Mouse (Mus musculus): Measurements from ENCODE around the gene Gpr12. TPM values are rescaled to one million over a fixed set of nuclear protein-coding genes. Genes with fewer than 3 reads are reported as not detected.
"Not testable (repeated sequence)": the region's sequence is repeated elsewhere in the genome, so short reads cannot be mapped to it uniquely, and the experiment has no call there.

The Gpr12 gene
- total RNA-seq (2021), result not detected
- long read RNA-seq, experiment 1, result 0 reads
- long read RNA-seq, experiment 2, result 0 reads

DNA sequence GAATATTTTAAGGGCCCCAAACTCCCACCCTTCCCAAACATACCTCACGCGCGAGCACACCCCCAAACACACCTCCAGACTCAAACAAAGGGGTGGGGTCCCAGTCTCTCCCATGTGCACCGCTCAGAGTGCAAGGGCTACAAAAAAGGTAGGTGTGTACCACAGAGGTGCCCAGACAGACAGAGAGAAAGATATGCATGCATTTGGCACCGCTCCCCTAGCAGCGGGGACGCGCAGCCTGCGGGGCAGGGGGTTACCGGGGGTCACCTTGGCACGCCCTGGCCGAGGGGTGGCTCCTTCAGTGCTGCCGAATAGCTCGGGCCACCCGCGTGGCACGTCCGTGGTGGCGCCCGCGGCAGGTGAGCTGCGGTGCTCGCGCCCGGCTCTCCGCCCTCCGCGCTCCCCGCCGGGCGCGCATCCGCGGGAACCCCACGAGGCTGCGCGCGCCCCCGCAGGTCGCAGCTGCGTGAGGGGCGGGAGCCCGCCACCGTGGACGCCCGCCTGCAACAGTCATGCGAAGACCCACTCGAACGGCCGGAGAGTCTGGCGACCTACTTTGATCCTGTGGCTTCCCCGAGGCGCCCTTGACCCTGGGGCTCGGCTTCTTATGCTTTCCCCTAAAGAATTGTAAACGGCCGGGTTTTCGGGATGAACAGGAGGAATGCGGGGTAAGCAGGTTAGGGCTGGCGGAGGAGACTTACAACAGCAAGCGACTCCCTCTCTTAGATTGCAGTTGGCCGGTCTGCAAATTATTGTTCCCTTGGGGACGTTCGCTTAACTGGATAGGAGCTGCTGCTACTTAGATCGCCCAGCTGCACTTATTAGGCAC is at the start of gene Gpr12:
TSS of gene Gpr12 (minus strand) at position 762 of the 829 bp plus-strand sequence.
- no peak for DNase-seq
- intact Hi-C loops (cut with DNase I), result no loop called here

DNA sequence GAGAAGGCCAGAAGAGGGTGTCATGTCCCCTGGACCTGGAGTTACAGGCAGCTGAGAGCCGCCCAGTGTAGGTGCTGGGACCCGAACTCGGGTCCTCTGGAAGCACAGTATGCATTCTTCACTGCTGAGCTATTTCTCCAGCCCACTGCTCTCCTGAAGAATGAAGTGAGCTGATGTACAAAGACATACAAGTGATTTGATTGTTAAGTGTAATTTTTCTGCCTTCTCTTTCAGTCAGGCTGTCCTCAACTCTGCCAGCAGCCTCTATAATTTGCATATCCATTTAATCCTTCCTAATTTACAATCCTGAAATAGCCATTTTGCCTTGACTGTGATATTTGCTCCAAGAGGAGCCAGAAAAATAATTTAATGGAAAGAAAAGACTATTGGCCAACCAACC is 46.6 kb upstream of the Gpr12 start:
- no peak for DNase-seq
- intact Hi-C loops (cut with DNase I), result no loop called here

DNA sequence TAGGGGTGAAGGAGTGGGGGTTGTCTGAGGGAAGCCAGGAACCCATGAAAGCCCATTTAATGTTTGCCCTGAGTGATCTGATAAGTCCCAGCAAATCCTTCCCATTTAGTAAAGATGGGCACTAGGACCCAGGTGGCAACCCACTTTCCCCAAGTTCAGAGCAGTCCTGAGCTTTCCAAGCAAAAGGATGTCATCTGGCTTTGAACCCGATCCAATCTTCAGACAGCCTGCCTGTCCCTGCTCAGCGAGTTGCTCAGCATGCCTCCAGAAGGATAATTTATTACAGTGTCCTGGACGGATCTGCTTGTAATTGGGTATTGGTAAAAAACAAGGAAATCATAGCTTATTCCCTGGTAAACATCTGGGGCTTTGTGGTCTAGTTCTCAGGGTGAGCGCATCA is 45.9 kb upstream of the Gpr12 start:
- no peak for DNase-seq
- intact Hi-C loops (cut with DNase I), result no loop called here

DNA sequence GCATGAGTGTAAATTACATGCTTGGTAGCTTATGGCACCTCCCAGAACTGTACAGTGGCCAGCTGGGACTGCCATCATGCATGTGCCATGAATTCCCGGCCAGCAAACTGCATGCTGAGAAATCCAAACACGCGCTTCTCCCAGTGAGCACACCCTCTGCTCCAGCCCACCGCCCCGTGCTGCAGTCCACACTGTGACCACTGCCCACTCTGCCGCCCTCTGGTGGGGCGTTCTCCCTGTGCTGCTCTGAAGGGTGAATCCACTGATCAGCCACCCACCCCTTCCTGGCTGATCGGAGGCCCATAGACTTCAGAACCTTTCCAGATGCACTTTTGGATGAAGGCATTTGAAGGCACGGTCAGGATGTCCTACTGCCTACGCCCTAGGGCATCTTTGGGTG is 44.6 kb upstream of the Gpr12 start:
- intact Hi-C loops (cut with DNase I), result no loop called here
- no peak for DNase-seq

DNA sequence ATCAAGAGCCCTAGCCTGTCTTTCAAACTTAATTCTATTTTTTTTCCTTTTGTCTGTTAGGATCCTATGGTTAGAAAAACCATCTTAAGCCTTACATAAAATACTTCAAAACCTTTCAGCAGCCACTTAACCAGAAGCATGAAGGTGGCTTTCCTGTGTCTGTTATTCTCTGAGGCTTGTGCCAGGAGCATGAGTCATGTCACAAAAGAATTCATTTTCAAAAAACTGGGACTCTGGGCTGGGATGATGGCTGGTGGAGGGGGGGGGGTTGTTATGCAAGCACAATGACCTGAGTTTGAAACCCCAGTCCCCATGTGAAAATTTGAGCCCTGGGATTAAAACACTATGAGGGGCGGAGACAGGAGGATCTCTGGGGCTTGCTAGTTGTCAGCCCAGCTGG is 43.8 kb upstream of the Gpr12 start:
- no peak for DNase-seq
- intact Hi-C loops (cut with DNase I), result no loop called here

DNA sequence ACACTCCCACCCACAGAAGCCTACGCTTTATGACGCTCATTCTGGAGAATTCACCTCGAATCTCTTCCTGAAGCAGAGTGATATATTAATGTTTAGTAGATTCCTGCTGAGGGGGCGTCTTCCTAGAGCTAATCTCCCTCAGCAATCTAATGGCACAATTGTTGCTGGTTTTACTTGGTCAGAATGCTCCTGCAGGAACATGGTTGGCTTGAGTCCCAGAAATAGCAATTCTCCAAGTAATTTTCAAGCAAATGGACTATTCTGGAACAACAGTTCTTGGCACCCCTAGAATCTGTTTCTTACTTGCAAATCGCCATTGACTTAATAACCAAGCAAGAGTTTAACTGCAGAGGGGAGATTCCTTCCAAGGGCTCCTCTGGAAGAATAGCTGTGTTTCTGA is 42.9 kb upstream of the Gpr12 start:
- no peak for DNase-seq
- intact Hi-C loops (cut with DNase I), result no loop called here

DNA sequence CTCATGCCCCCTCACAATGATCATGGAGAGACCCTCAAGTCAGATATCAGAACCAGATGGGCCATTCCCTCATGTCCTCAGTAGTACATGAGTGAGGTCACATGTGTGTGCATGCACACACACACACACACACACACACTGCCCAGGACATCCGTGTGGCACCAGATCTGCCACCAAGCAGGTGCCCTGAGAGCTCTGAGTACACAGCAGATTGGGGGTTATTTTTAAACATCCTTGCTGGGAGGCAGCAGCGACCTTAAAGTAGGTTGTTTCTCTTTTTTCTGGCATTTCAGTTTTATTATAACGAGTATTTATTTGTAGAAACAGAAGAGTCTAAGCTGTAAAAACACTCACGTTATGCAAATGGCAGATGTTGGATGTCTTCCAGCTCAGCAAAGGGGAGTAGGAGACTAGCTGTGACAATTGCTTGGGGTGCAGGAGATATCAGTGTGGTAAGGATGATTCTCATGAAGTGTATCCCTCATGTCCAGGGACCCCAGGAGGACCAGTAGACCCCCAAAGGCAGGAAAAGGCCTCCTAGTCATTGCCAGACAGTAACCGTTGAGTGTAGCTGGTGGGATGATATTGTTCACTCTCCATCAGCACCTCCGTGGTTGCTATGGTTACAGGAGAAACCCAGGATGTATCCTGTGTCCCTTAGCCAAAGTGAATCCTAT is 40.7 kb upstream of the Gpr12 start:
- DNase-seq, result no peak
- intact Hi-C loops (cut with DNase I), result no loop called here

DNA sequence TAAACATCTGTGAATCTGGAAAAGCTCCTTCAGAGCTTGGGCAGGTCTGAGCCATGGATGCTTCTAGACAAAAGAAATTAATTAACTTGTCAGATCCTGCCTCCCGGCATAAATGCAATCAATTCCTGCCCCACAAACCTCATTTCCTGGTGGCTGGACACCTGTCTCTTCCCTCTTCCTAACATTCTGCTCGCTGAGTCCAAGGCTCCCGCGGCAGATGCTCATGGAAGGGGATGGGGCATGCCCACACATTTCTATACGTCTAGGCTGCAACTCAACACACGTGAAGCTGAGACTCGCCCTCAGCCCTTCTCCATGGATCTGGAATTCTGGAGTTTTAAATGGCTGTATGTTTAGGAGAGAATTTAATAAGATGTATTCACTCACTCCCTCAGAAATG is 26.8 kb upstream of the Gpr12 start:
- no peak for DNase-seq
- intact Hi-C loops (cut with DNase I), result no loop called here

DNA sequence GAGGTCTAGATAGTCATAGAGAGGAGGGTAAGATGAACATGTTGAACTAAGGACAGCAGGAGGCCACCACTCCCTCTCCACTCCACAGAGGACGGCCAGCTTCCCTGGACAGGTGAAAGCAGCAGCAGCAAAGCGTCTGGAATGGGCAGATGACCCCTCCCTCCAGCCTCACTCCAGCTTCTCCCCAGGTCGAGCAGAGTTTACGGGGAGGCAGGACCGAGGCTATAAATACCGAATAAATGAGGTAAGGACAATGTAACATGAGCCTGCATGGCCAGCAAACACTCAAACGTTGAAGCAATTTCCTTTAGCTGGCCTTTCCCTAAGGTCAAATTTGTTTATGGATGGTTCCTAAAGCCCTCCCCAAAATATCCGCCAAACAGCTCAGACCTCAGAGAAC is 26.0 kb upstream of the Gpr12 start:
- intact Hi-C loops (cut with DNase I), result no loop called here
- no peak for DNase-seq

DNA sequence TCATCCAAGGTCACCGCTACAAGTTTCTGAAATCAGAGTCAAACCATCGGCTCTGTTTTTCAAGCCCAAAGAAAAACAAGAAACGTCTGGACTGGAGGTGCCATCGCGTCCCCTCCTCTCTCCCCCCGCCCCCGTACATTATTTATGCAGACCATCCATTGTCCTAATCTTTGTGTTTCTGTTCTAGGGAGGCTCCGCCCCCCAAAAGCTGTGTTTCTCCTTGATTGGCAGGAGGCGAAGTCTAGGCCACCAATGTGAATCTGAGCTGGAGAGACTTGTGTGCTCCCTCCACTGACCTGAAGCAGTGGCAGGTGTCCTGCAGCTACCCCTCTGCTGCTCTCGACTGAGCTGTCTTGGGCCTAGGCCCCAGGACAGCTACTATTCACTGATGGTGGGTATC is 24.6 kb upstream of the Gpr12 start:
- no peak for DNase-seq
- intact Hi-C loops (cut with DNase I), result no loop called here

DNA sequence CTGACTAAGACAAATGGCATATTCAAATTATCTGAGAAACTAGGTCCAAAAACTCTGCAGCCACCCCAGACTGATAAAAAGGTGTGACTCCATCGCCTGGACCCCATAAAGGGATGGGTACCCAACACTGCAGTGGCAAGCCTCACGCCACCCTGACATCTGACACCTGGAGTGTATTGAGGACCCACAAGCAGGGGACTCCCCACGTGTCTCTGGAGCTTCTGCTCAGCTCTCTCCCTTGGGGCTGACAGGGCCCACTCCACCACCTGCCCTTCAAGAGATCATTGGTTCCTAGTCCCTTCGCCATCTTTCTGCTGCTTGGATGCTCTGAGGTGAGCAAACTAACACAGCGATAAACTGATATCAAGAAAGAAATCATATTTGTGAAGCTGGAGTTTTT is 22.8 kb upstream of the Gpr12 start:
- no peak for DNase-seq
- intact Hi-C loops (cut with DNase I), result no loop called here

DNA sequence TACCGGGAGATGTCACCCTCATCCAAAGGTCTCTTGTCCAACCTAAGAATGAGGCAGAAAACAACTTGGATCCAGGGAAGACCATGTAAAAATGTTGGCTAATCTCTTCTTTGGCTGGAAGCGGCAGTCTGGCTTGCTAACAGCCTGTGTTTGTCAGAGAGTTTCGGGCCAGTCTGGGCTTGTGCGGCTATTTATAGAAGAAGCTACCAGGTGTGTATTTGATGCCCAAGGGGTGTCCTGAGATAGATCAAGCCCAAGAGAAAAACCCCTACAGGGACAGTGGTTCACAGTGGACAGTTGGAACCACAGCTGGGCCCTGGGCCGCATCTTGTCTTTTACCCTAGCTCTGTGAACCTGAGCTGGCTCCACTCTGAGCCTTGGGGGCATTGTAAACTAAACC is 21.9 kb upstream of the Gpr12 start:
- intact Hi-C loops (cut with DNase I), result no loop called here
- DNase-seq, result no peak

DNA sequence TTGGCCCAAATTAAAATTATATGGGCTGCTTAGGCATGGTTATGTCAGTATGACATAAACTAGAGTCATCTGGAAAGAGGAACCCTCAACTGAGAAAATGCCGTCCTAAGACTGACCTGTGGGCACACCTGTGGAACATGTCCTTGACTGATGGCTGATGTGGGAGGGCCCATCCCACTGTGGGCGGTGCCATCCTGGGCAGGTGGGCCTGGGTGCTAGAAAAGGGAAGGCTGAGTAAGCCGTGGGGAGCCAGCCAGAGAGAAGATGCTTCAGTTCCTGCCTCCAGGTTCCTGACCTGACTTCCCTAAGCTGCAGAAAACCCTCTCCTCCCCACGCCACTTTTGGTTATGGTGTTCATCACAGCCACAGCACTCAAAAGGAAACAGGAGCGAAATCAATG is 21.2 kb upstream of the Gpr12 start:
- no peak for DNase-seq
- intact Hi-C loops (cut with DNase I), result no loop called here

DNA sequence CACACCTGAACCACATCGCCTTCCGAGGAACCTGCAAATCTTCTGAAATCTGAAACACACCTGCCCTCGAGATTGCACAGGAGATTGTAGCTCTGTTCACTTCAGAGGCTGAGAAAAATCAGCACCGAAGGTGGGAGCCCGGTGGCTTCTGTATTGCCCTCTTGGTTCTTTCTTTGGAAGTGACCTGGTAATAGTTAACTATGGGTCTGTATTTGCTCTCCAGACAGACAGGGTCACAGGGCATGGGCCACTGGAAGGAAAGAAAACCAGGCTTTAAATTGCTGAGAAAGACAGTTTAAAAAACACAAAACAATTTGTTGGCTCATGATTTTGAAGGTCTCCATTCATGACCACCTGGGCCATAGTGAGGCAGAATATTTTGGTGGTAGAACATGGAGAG is 14.9 kb upstream of the Gpr12 start:
- intact Hi-C loops (cut with DNase I), result no loop called here
- no peak for DNase-seq

DNA sequence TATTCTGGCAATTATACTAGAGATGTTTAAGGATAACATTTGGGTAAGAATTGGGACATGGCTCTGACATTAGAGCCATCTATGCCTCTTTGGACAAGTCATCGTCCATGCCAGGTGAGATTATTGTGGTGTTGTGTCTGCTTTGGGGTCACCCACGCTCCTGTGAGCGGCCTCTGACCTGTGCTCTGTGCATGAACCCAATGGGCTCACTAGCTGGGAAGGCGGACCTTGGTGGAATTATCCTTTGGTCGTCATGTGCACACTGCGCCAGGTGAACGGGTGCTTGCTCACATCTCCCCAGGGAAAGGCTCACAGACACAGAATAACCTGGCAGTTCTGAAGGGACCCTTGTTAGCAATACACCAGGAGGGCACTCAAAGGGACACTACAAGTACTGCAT is 14.2 kb upstream of the Gpr12 start:
- DNase-seq; intact Hi-C loops (cut with DNase I): not testable (repeated sequence)

DNA sequence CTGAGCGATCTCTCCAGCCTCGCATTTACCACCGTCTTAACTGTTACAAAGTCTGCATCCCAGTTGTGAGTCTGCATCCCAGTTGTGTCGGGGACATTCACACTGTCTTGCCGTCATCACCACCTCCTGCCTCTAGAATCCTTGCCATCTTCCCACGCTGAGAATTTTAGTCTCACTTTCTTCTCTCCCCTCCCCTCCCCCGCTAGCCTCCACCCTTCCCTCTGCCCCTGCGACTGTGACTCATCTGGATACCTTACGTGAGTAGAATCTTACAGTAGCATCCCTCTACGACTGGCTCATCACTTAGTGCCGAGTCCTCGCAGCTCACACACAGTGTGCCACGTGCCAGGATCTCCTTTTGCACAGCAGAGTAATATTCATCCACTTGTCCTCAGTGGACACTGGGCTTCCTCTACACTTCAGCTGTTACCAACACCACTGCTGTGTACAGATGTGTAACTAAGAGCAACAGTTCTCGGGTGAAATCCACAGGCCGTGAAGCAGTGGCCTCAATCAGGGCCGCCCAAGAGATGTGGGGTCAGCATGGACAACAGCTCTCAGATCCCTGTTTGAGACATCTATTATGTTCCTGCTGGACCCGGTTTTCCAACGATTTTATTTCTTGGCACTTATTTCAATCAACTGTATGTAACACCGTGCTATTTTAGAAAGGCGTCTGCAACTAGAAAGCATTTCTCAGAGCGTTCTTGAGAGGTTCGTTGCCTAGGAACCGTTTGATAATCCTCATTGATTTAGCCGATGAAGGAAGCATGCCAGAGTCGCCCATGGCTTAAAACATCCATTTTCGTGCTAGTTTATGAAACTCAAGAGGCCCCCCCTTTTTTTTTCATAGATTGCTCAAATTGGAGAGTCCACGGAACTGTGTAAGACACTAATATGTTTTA is 13.4 kb upstream of the Gpr12 start:
- intact Hi-C loops (cut with DNase I), result no loop called here
- no peak for DNase-seq

DNA sequence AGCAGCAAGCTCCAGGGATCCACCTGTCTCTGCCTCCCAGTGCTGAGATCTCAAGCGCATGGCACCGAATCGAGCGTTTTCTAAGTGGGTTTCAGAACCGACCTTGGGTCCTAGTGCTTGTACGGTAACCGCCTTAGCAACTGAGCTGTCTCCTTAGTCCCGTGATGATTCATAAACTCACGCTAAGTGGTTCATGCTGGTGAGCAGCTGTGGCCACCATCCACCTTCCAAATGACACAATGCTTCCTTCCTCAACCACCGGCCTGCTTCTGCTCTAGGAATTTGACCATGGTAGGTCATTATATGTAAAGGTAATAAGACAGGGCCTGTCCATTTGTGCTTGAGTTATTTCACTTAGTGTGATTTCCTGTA is 12.4 kb upstream of the Gpr12 start:
- DNase-seq, result no peak
- intact Hi-C loops (cut with DNase I), result no loop called here

DNA sequence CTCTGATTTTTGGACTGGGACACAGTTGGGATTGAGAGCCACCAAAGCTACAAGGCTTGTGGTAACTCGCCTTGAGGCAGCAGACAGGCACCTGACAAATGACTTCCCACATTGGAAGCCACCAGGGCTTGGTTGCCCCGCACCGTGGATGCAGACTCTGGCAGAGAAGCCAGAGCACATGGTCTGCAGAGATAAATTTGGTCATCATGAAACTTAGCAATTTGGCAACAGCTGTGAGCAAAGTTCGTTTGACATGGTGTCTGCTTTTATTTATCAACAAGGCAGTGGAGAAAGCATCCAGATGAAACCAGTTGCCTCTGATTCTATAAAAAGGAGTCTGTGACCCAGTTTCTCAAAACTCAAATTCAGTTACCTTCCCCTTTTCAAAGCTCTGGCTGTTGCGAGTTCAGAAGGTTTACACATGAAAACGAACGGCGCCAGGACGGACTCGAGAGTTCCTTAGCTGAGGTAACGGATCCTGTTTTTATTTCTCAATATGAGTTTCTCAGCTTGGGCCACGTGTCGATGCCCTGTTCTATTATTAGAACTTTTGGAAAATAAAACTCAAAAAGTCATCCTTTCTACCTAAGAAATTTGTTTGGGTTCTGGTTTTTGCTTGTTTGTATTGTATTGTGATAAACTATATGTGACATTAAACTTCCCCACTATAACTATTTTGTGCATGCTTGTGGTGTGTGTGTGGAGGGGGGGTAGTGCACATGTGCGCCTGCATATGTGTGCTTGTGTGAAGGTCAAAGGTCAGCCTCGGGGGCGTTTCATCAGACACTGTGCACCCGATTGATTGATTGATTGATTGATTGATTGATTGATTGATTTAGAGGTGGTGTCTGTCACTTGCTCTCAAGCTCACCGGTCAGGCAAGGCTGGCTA is 11.8 kb upstream of the Gpr12 start:
- intact Hi-C loops (cut with DNase I), result no loop called here
- DNase-seq, result no peak

DNA sequence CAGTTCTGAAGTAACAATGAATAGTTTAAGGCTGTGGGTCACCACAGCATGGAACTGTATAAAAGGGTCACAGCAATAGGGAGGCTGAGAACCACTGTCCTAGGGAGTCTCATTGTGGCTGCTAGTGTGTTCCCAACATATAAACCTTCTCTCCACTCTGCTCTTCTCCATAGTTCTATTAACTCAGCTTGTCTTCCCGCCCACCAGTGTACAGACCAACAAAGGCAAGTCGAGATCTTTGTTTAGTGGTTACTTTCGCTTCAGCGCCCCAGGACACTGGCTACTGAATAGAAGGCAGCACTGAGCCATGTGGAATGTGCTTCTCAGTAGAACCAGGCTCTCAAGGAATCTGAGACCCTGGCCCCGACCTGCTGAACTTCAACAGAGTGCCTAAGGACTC is 7.5 kb upstream of the Gpr12 start:
- intact Hi-C loops (cut with DNase I), result no loop called here
- no peak for DNase-seq

DNA sequence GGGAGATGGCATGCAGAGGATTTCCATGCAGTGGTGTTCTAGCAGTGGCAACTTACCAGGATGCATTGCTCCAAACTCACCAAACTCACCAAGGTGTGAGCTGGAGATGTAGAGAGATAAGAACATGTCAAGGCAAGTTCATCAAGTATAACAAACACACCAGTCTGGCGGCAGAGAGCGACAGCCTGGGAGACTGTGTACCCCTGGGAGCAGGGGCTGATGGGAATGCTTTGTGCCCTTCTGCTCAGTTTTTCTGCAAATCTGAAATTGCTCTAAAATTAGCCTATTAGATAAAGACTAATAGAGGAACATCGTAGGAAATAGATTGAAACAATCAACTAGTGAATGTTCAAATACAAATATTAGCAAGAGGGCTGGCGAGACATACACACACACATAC is 6.6 kb upstream of the Gpr12 start:
- intact Hi-C loops (cut with DNase I), result no loop called here

More for the DNA sequence above, 6.6 kb upstream of the Gpr12 start:
- DNase-seq, result no peak

All from gastrocnemius, postnatal 36 days (tissue).